Comparison of ENCODE assay signal across 22 mouse cellular contexts in genomic region chr2:179333587-179333986, GRCm38 (mm10).
"Had no signal": no experiment of that assay in that cellular context is flagged by ENCODE, and none has a peak within 500 bp of the region (broad histone marks: within the 10 kb centered on the region; RNA-seq: fewer than 3 reads in every experiment).

No protein-coding gene starts in this region.

- H3K27me3 ChIP-seq: intestine, embryonic 15.5 days; liver, embryonic 12.5 days; liver, embryonic 15.5 days; lung, embryonic 15.5 days; megakaryocyte, embryonic 14.5 days; midbrain, embryonic 15.5 days; neural tube, embryonic 12.5 days; neural tube, embryonic 15.5 days had no signal

- H3K9ac ChIP-seq: intestine, embryonic 15.5 days; liver, embryonic 12.5 days; liver, embryonic 15.5 days; lung, embryonic 15.5 days; midbrain, embryonic 15.5 days; neural tube, embryonic 12.5 days; neural tube, embryonic 15.5 days had no signal

- H3K27ac ChIP-seq: intestine, embryonic 15.5 days; kidney, postnatal 0 days; layer of hippocampus, adult 2 months; liver, embryonic 12.5 days; liver, embryonic 15.5 days; lung, embryonic 15.5 days; midbrain, embryonic 15.5 days; neural tube, embryonic 12.5 days; neural tube, embryonic 15.5 days; stomach, postnatal 0 days had no signal

- H3K4me3 ChIP-seq: intestine, embryonic 15.5 days; layer of hippocampus, adult 2 months; liver, embryonic 12.5 days; liver, embryonic 15.5 days; lung, embryonic 15.5 days; megakaryocyte, embryonic 14.5 days; midbrain, embryonic 15.5 days; neural tube, embryonic 12.5 days; neural tube, embryonic 15.5 days had no signal

- DNase-seq: kidney, adult 18-20 months; layer of hippocampus, adult 9-11 months; liver; lung, postnatal 36 days; right cerebral cortex, adult 18-20 months; right cerebral cortex, postnatal 14 days; right cerebral cortex, postnatal 4 days; thymus, adult 2 months; thymus, postnatal 14 days; thymus, postnatal 4 days had no signal

- H3K36me3 ChIP-seq: intestine, embryonic 15.5 days; liver, embryonic 12.5 days; liver, embryonic 15.5 days; lung, embryonic 15.5 days; midbrain, embryonic 15.5 days; neural tube, embryonic 12.5 days; neural tube, embryonic 15.5 days had no signal

- H3K9me3 ChIP-seq: intestine, embryonic 15.5 days; liver, embryonic 12.5 days; liver, embryonic 15.5 days; lung, embryonic 15.5 days; midbrain, embryonic 15.5 days; neural tube, embryonic 12.5 days; neural tube, embryonic 15.5 days had no signal

- ATAC-seq: liver, embryonic 12.5 days; midbrain, embryonic 15.5 days had no signal

- H3K4me1 ChIP-seq: liver, embryonic 12.5 days; liver, embryonic 15.5 days; megakaryocyte, embryonic 14.5 days had no signal

- H3K4me2 ChIP-seq: intestine, embryonic 15.5 days; liver, embryonic 12.5 days; liver, embryonic 15.5 days; lung, embryonic 15.5 days; midbrain, embryonic 11.5 days; midbrain, embryonic 15.5 days; neural tube, embryonic 12.5 days; neural tube, embryonic 15.5 days had no signal
